Mouse (Mus musculus): ENCODE measurements around the gene Cyp2d11. TPM values are rescaled to one million over a fixed set of nuclear protein-coding genes. Genes with fewer than 3 reads are reported as not detected.
"Not testable (repeated sequence)": the region's sequence is repeated elsewhere in the genome, so short reads cannot be mapped to it uniquely, and the experiment has no call there.

Cyp2d11 gene
- polyA plus RNA-seq, 1 experiment from 2014 or later = not detected

DNA sequence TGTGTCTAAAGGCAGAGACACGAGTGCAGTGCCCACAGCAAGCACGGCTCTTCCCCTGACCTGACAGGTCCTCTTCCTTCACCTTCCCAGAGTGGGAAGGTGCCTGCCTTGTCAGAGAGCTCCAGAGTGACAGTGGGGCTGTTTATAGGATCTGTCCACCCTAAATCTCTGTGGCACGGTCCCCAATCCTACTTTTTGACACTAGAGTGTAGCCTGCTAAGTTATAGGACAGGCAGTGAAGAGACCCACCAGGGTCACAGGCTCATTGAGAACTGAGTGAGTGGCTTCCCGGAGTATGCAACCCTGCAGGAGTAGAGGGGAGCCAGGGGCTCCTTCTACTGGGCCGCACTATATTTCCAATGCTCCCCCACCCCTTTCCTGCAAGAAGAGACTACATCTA, 16.1 kb downstream of the Cyp2d11 start:
- no peak for DNase-seq (ENCODE audit: low spot score)
- 82% methylated on average over 5 of the region's 5 CpGs for WGBS

DNA sequence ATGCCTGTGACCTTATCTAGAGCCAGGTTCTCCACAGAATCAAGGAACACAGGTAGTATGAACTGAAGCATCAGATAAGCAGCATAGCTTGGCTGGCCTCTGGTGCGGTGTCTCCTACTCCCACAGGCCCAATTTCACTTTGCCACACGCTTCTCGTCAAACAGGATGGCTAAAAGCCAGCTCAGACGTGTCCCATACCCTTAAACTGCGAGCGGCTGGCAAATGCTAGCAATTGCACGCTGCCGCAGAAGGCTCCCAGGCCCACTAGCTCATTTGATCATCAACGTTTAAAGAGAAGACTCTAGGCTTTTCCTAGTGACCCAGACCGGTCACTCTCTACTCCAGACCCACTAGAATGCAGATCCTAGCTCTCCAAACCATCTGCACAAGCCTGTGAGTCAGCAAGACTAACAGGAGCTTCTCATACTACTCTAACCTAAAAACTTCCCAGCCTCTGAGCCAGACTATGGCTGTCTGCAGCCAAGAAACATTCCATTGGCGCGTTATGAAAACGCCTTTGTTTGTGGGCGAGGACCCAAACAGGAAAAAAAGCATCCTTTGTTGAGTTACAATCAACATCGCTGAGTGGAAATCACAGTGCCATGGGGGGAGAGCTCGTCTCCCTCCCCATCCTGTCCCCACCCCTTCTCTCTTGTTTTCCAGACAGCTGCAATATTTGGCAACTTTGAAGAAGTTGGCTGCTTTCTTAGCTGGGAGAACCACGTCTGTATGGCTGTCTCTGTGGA, 17.3 kb downstream of the Cyp2d11 start:
- H3K27me3 ChIP-seq (ENCODE audit: low read depth, poor library complexity, severe bottlenecking) = peaks cover 13% of the 10 kb centered on the region
- no peaks in the 10 kb centered on the region for H3K36me3 ChIP-seq
- no peak for DNase-seq (ENCODE audit: low spot score)
- no peaks in the 10 kb centered on the region for H3K9me3 ChIP-seq (replicated peaks)
- no peak overlapping the region for H3K4me3 ChIP-seq
- peaks cover 25% of the 10 kb centered on the region for H3K4me1 ChIP-seq
- no peak overlapping the region for H3K27ac ChIP-seq
- 84% methylated on average over 17 of the region's 17 CpGs for WGBS

More for the DNA sequence above, 16.1 kb downstream of the Cyp2d11 start:
- Histone ChIP-seq H3K4me3 (no peak overlapping the region), H3K27ac (no peak overlapping the region), H3K9me3 (replicated peaks) (no peaks in the 10 kb centered on the region), H3K4me1 (peaks cover 25% of the 10 kb centered on the region), H3K27me3 (ENCODE audit: low read depth, poor library complexity, severe bottlenecking) (peaks cover 13% of the 10 kb centered on the region), H3K36me3 (no peaks in the 10 kb centered on the region)

DNA sequence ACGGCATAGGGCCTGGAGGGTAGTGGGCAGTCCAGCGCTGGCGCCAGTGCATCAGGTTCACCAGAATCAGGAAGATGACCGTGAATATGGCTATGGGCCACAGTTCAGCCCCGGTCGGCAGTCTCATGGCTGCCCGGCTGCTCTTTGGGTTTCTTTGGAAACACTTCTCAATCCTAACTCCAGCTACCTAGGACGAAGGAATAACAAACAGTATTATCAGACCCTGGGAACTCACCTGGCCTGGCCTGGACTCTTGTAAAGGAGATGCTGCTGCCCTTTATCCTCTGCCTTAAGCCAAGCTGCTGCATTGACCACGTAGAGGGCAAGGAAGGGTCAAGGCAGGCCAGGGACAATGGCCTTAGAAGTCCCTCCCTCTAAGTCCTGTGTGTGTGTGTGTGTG, 18.0 kb downstream of the Cyp2d11 start:
- no peaks in the 10 kb centered on the region for H3K9me3 ChIP-seq (replicated peaks)
- H3K27me3 ChIP-seq (ENCODE audit: low read depth, poor library complexity, severe bottlenecking) = peaks cover 13% of the 10 kb centered on the region
- peaks cover 23% of the 10 kb centered on the region for H3K4me1 ChIP-seq
- 94% methylated on average over 9 of the region's 9 CpGs for WGBS
- H3K27ac ChIP-seq = no peak overlapping the region
- DNase-seq (ENCODE audit: low spot score) = no peak
- no peaks in the 10 kb centered on the region for H3K36me3 ChIP-seq
- no peak overlapping the region for H3K4me3 ChIP-seq

DNA sequence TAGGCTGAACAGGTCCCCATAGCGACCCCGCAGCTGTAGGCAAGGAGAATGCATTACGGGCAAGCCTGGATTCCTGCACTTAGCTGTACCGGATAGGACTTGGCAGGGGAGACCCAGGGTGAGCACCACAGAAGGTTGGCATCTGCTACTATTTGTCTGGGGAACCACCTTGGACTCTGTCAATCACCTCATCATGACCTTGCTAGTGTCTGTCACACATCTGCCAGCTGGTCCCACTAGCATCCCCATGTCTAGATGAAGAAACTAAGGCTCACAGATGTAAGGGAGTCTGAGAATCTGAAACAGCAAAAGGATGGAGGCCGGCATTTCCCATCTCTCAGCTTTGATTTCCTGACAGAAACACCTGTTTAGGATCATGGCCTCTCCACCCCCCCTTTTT, 19.4 kb downstream of the Cyp2d11 start:
- H3K27me3 ChIP-seq (ENCODE audit: low read depth, poor library complexity, severe bottlenecking) = peaks cover 11% of the 10 kb centered on the region
- H3K4me3 ChIP-seq = no peak overlapping the region
- no peak for DNase-seq (ENCODE audit: low spot score)
- H3K27ac ChIP-seq = no peak overlapping the region
- 87% methylated on average over 5 of the region's 5 CpGs for WGBS
- H3K9me3 ChIP-seq (replicated peaks) = no peaks in the 10 kb centered on the region
- H3K36me3 ChIP-seq = no peaks in the 10 kb centered on the region
- peaks cover 9% of the 10 kb centered on the region for H3K4me1 ChIP-seq

DNA sequence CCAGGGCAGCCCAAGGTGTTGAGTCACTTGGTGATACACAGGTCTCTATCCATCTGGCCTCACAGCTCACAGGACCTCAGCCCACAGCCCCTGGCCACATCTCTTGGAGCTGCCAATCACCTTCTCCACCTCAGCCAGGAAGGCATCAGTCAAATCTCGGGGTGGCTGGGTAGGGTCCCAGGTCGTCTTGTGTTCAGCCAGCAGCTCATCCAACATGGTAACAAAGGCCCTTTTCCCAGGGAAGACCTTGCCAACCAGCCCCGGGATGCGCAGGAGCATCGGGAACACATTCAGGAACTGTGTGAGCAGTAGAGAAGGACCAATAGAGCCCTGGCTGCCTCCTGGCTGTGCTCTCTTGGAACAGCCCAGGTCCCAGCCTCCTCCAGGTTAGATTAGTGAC, 20.8 kb downstream of the Cyp2d11 start:
- H3K27ac ChIP-seq = no peak overlapping the region
- peaks cover 5% of the 10 kb centered on the region; the same call in 1 of the 2 replicates for H3K27me3 ChIP-seq (ENCODE audit: low read depth, poor library complexity, severe bottlenecking)
- H3K9me3 ChIP-seq (replicated peaks) = no peaks in the 10 kb centered on the region
- no peaks in the 10 kb centered on the region for H3K36me3 ChIP-seq
- H3K4me1 ChIP-seq = 0 out of 2 replicates have a peak, but pooled peaks cover 6% of the 10 kb centered on the region
- WGBS = 86% methylated on average over 5 of the region's 5 CpGs
- no peak for DNase-seq (ENCODE audit: low spot score)
- H3K4me3 ChIP-seq = no peak overlapping the region

DNA sequence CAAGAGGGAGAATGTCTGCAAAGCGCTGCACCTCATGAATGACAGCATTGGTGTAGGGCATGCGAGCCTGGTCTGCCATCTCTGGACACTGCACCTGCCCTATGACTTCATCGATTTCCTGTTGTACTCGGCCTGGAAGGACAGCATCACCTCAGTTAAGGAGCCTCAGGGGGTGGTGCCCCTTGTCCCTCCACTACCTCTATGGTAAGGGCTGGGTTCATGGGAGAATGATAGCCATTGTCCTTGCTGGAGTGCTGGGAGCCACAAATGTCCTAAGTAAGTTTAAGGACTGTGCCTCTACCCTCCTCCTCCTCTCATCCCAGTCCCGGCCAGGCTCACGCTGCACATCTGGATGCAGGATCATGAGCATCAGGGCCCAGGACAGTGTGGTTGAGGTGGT, 21.4 kb downstream of the Cyp2d11 start:
- H3K27ac ChIP-seq = no peak overlapping the region
- DNase-seq (ENCODE audit: low spot score) = no peak
- WGBS = 93% methylated on average over 6 of the region's 6 CpGs
- H3K36me3 ChIP-seq = no peaks in the 10 kb centered on the region
- no peaks in the 10 kb centered on the region for H3K9me3 ChIP-seq (replicated peaks)
- 0 out of 2 replicates have a peak, but pooled peaks cover 6% of the 10 kb centered on the region for H3K4me1 ChIP-seq
- no peaks in the 10 kb centered on the region for H3K27me3 ChIP-seq (ENCODE audit: low read depth, poor library complexity, severe bottlenecking)
- no peak overlapping the region for H3K4me3 ChIP-seq

DNA sequence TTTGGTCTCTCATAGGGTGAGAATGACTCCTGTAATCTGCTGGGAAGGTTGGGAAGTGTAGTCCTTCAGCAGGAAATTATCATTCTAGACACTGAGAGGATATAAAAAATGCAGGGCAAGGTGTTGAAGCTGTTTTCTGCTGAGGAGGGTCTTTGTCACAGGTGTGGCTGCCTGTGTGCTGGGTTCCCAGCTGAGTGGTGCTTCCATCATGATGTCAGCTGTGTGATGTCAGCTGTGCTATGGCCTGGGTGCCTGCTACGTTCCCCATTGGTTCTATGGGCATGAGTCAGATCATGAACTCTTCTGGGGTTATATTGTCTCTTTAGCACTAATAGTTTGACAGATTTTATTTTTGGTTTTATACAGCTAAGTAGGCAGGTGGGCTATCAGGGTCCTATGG, 25.0 kb downstream of the Cyp2d11 start:
- H3K27ac ChIP-seq = no peak overlapping the region
- H3K27me3 ChIP-seq (ENCODE audit: low read depth, poor library complexity, severe bottlenecking) = no peaks in the 10 kb centered on the region
- no peaks in the 10 kb centered on the region for H3K36me3 ChIP-seq
- no peaks in the 10 kb centered on the region for H3K4me1 ChIP-seq
- H3K4me3 ChIP-seq = no peak overlapping the region
- no peaks in the 10 kb centered on the region for H3K9me3 ChIP-seq (replicated peaks)
- WGBS = 92% methylated on average over 1 of the region's 1 CpGs
- DNase-seq (ENCODE audit: low spot score) = no peak

DNA sequence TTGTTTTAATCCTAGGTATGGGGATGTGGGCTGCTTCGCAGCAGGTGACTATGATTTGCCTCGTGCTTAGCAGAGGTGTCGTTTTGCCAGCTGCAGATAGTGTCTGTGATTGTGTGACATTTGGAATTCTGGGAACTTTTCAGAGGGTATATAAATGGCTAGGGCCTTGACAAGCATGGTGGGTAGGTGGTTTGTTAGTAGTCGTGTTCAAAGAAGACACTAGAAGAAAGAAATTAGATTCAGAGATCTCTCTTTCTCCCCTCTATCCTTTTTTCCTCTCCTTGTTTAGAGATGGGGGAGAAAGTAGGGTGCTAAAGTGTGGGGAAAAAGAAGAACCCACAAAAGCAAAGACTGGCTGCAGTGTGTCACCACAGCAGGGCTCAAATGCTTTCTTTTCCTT, 25.7 kb downstream of the Cyp2d11 start:
- H3K4me1 ChIP-seq = no peaks in the 10 kb centered on the region
- 82% methylated on average over 4 of the region's 4 CpGs for WGBS

DNA sequence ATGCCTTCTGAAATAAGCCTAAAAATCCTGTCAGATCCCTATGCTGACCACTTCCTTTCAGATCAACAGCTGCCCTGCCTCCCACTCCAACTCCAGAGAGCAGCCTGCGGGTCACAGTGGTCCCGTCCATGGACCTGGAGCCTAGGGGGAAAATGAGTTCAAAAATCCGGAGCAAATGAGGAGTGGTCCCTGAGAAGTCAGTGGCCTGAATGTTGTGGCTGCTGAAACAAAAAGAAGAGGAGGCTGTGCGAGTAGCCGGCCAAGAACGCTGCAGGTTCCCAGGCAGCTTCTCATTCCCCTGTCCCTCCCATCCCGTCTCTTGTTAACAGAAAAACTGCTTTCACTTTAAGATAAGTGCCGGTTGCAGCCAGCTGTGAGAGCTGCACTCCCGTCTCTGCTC, 29.3 kb downstream of the Cyp2d11 start:
- not testable (repeated sequence) for DNase-seq (ENCODE audit: low spot score); H3K4me1 ChIP-seq; H3K4me3 ChIP-seq; H3K36me3 ChIP-seq; H3K27me3 ChIP-seq (ENCODE audit: low read depth, poor library complexity, severe bottlenecking); H3K9me3 ChIP-seq (replicated peaks); H3K27ac ChIP-seq
- WGBS = 23% methylated on average over 6 of the region's 9 CpGs

More for the DNA sequence above, 25.7 kb downstream of the Cyp2d11 start:
- no peak for DNase-seq (ENCODE audit: low spot score)
- H3K36me3 ChIP-seq = no peaks in the 10 kb centered on the region
- no peaks in the 10 kb centered on the region for H3K9me3 ChIP-seq (replicated peaks)
- H3K27me3 ChIP-seq (ENCODE audit: low read depth, poor library complexity, severe bottlenecking) = no peaks in the 10 kb centered on the region
- no peak overlapping the region for H3K4me3 ChIP-seq
- H3K27ac ChIP-seq = no peak overlapping the region

DNA sequence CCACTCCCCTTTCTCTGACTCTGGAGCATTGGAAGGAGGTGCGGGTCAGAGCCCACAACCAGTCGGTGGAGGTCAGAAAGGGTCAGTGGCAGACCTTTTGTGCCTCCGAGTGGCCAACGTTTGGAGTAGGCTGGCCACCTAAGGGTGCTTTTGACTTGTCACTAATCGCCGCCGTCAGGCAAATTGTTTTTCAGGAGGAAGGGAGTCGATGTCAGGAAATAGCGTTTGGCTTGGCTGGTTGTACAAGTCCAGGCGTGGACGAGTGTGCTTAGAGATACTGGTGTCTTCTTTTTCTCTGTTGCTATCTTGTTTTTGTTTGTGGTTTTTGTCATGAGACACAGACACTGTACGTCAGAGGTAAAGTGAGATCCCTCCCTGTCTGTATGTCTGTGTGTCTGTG, 30.0 kb downstream of the Cyp2d11 start:
- H3K4me3 ChIP-seq; H3K27ac ChIP-seq; H3K4me1 ChIP-seq; H3K36me3 ChIP-seq; H3K27me3 ChIP-seq (ENCODE audit: low read depth, poor library complexity, severe bottlenecking); H3K9me3 ChIP-seq (replicated peaks); DNase-seq (ENCODE audit: low spot score): not testable (repeated sequence)
- 91% methylated on average over 7 of the region's 12 CpGs for WGBS

DNA sequence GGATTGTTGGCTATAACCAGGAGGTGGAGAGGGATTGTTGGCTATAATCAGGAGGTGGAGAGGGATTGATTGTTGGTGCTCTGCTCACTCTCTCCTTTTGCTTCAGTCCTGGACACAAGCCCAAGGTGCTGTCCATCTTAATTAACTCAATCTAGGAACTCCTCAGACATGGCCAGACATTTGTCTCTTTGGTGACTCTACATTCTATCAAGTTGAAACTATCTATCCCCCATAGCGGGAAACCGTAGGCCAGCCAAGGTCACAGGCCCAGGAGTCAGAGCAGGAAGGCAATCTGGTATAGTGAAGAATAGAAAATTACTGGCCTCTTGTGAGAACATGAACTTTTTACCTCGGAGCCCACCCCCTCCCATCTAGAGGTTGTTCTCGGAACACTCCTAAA, 31.6 kb downstream of the Cyp2d11 start:
- H3K4me3 ChIP-seq = no peak overlapping the region
- no peak overlapping the region for H3K27ac ChIP-seq
- WGBS = 85% methylated on average over 4 of the region's 4 CpGs
- H3K9me3 ChIP-seq (replicated peaks) = no peaks in the 10 kb centered on the region
- peaks cover 13% of the 10 kb centered on the region; the same call in 1 of the 2 replicates for H3K4me1 ChIP-seq
- no peaks in the 10 kb centered on the region for H3K36me3 ChIP-seq
- DNase-seq (ENCODE audit: low spot score) = no peak
- no peaks in the 10 kb centered on the region for H3K27me3 ChIP-seq (ENCODE audit: low read depth, poor library complexity, severe bottlenecking)

DNA sequence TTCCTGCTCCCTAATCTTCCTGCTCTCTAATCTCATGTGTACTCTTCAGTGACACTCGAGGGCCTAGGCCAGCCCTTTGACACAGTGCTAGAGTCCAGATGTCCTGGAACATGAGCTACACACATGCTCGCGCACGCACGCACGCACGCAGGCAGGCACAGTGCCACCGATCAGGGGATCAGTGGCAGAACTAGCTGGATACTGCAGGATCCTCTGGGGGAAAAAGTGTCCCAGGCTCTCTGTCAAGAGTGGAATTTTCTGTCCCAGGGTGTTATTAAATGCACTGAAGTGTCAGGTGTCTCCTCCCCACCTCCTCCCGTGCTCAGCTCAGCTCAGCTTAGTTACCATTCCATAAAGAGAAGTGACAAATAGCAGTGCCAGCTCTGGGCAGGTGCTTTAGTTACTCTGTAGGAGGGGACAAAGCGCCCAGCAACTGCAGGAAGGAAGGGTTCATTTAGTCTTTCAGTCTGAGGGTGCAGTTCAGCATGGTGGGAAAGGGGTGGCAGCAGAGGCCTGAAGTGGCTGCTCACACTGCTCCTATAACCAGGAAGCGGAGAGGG, 32.3 kb downstream of the Cyp2d11 start:
- Histone ChIP-seq H3K27ac (no peak overlapping the region), H3K36me3 (no peaks in the 10 kb centered on the region), H3K27me3 (ENCODE audit: low read depth, poor library complexity, severe bottlenecking) (no peaks in the 10 kb centered on the region), H3K4me3 (no peak overlapping the region), H3K4me1 (peaks cover 13% of the 10 kb centered on the region; the same call in 1 of the 2 replicates), H3K9me3 (replicated peaks) (no peaks in the 10 kb centered on the region)
- DNase-seq (ENCODE audit: low spot score) = no peak
- WGBS = 74% methylated on average over 11 of the region's 11 CpGs

DNA sequence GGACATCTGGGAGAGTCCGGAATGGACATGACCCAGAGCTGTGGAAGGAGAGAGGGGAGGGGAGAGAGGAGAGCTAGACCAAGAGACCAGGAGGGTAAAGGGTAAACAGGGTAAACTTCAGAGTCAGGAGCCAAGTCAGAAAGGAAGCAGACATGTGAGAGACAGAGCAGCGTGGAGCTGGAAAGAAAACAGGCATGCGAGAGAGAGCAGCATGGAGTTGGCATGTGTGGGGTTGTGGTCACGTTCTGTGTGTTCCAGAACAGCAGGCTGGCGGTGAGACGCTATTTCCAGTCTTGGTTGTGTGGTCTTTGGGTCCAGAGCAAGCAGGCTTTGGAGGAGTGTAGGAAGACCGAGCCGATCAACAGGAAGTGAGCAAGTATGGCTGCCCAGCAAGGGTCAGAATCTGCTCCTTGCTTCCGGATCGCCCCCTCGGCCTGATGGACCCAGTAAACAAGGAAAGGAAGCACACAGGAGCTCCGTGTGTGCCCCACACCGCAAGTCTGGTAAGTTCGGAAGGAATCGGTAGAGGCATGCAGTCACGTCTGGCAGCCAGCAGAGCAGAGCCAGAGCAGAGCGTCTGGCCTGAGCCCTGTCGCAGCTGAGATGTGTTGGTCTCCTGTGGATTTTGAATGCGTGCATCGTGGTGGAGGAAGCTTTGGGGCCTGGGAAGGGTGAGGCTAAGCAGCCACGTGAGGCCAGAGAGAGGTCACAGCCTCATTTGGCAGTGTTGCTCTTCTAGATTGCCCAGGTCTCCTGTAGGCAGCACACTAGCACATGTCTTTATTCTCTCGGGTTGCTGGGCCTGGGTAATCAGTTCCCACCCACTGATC, 35.2 kb downstream of the Cyp2d11 start:
- DNase-seq (ENCODE audit: low spot score) = no peak
- peak overlapping the region; percentile 65 for H3K27ac ChIP-seq

More for the DNA sequence above, 35.2 kb downstream of the Cyp2d11 start:
- Histone ChIP-seq H3K27me3 (ENCODE audit: low read depth, poor library complexity, severe bottlenecking) (no peaks in the 10 kb centered on the region), H3K36me3 (no peaks in the 10 kb centered on the region), H3K9me3 (replicated peaks) (no peaks in the 10 kb centered on the region), H3K4me3 (no peak overlapping the region), H3K4me1 (peaks cover 18% of the 10 kb centered on the region; the same call in 1 of the 2 replicates)
- 70% methylated on average over 22 of the region's 22 CpGs for WGBS
